Mouse (Mus musculus): ENCODE measurements around the gene Trappc1. TPM values are rescaled to one million over a fixed set of nuclear protein-coding genes. Genes with fewer than 3 reads are reported as not detected.
A peak's percentile ranks its signal among the peaks of the same experiment; 100 is the strongest.

Trappc1 gene
- polyA plus RNA-seq, 1 experiment, result 28.6 TPM

GRCm38 (mm10) chr11:69327157-69327442 is 3.3 kb downstream of the Trappc1 start:
- TF ChIP-seq POLR2A (IDR thresholded peaks at IDR 0.05; ENCODE audit: low read depth, low read length) (no peak), CTCF (IDR thresholded peaks at IDR 0.05; ENCODE audit: extremely low read depth, insufficient read depth, insufficient read length, insufficient replicate concordance) (no peak)
- H3K27me3 ChIP-seq (ENCODE audit: control insufficient read depth, insufficient read depth, low read length), result peaks cover 7% of the 10 kb centered on the region
- H3K4me3 ChIP-seq (ENCODE audit: extremely low read depth, insufficient read depth, insufficient read length), result no peak overlapping the region
- H3K27ac ChIP-seq (ENCODE audit: insufficient read depth, low read length), result no peak overlapping the region
- H3K36me3 ChIP-seq (ENCODE audit: control insufficient read depth, insufficient read depth, low read length), result no peaks in the 10 kb centered on the region
- 43% methylated on average over 9 of the region's 9 CpGs for WGBS
- H3K4me1 ChIP-seq (ENCODE audit: control insufficient read depth, insufficient read depth, insufficient read length), result peaks cover 14% of the 10 kb centered on the region
- no peak for DNase-seq (ENCODE audit: low read depth in 1 of 2, low spot score in 2 of 2)

- TF ChIP-seq POLR2A (IDR thresholded peaks at IDR 0.05; ENCODE audit: low read depth, low read length) (no peak), CTCF (IDR thresholded peaks at IDR 0.05; ENCODE audit: extremely low read depth, insufficient read depth, insufficient read length, insufficient replicate concordance) (no peak)
- Histone ChIP-seq H3K27ac (ENCODE audit: insufficient read depth, low read length) (no peak overlapping the region), H3K4me1 (ENCODE audit: control insufficient read depth, insufficient read depth, insufficient read length) (peaks cover 17% of the 10 kb centered on the region), H3K27me3 (ENCODE audit: control insufficient read depth, insufficient read depth, low read length) (peaks cover 7% of the 10 kb centered on the region), H3K4me3 (ENCODE audit: extremely low read depth, insufficient read depth, insufficient read length) (no peak overlapping the region), H3K36me3 (ENCODE audit: control insufficient read depth, insufficient read depth, low read length) (no peaks in the 10 kb centered on the region)
- no peak for DNase-seq (ENCODE audit: low read depth in 1 of 2, low spot score in 2 of 2)
- 42% methylated on average over 6 of the region's 6 CpGs for WGBS
Observed at GRCm38 (mm10) chr11:69327648-69328047, 3.9 kb downstream of the Trappc1 start.

GRCm38 (mm10) chr11:69328517-69328916 is 4.7 kb downstream of the Trappc1 start:
- H3K4me1 ChIP-seq (ENCODE audit: control insufficient read depth, insufficient read depth, insufficient read length), result peaks cover 17% of the 10 kb centered on the region
- TF ChIP-seq POLR2A (IDR thresholded peaks at IDR 0.05; ENCODE audit: low read depth, low read length), result no peak
- no peak for TF ChIP-seq CTCF (IDR thresholded peaks at IDR 0.05; ENCODE audit: extremely low read depth, insufficient read depth, insufficient read length, insufficient replicate concordance)
- H3K4me3 ChIP-seq (ENCODE audit: extremely low read depth, insufficient read depth, insufficient read length), result no peak overlapping the region
- no peak for DNase-seq (ENCODE audit: low read depth in 1 of 2, low spot score in 2 of 2)
- H3K36me3 ChIP-seq (ENCODE audit: control insufficient read depth, insufficient read depth, low read length), result no peaks in the 10 kb centered on the region
- peaks cover 7% of the 10 kb centered on the region for H3K27me3 ChIP-seq (ENCODE audit: control insufficient read depth, insufficient read depth, low read length)
- H3K27ac ChIP-seq (ENCODE audit: insufficient read depth, low read length), result no peak overlapping the region
- WGBS, result 90% methylated on average over 6 of the region's 6 CpGs

- 88% methylated on average over 6 of the region's 6 CpGs for WGBS
- no peak overlapping the region for H3K4me3 ChIP-seq (ENCODE audit: extremely low read depth, insufficient read depth, insufficient read length)
- TF ChIP-seq POLR2A (IDR thresholded peaks at IDR 0.05; ENCODE audit: low read depth, low read length) (no peak), CTCF (IDR thresholded peaks at IDR 0.05; ENCODE audit: extremely low read depth, insufficient read depth, insufficient read length, insufficient replicate concordance) (no peak)
- no peaks in the 10 kb centered on the region for H3K36me3 ChIP-seq (ENCODE audit: control insufficient read depth, insufficient read depth, low read length)
- H3K27ac ChIP-seq (ENCODE audit: insufficient read depth, low read length), result no peak overlapping the region
- peaks cover 7% of the 10 kb centered on the region for H3K27me3 ChIP-seq (ENCODE audit: control insufficient read depth, insufficient read depth, low read length)
- no peak for DNase-seq (ENCODE audit: low read depth in 1 of 2, low spot score in 2 of 2)
- H3K4me1 ChIP-seq (ENCODE audit: control insufficient read depth, insufficient read depth, insufficient read length), result peaks cover 7% of the 10 kb centered on the region
Observed at GRCm38 (mm10) chr11:69331152-69331551, 7.4 kb downstream of the Trappc1 start.

- whole genome bisulfite sequencing, result 2% methylated on average over 24 of the region's 24 CpGs
- no peak for TF ChIP-seq CTCF (IDR thresholded peaks at IDR 0.05; ENCODE audit: extremely low read depth, insufficient read depth, insufficient read length, insufficient replicate concordance)
- no peak; the same call in 1 of the 2 replicates for TF ChIP-seq POLR2A (IDR thresholded peaks at IDR 0.05; ENCODE audit: low read depth, low read length)
- Histone ChIP-seq H3K36me3 (ENCODE audit: control insufficient read depth, insufficient read depth, low read length) (no peaks in the 10 kb centered on the region), H3K4me3 (ENCODE audit: extremely low read depth, insufficient read depth, insufficient read length) (peak overlapping the region; percentile 75), H3K27ac (ENCODE audit: insufficient read depth, low read length) (peak overlapping the region; percentile 25; the same call in 1 of the 2 replicates), H3K4me1 (ENCODE audit: control insufficient read depth, insufficient read depth, insufficient read length) (peaks cover 2% of the 10 kb centered on the region; the same call in 1 of the 2 replicates), H3K27me3 (ENCODE audit: control insufficient read depth, insufficient read depth, low read length) (no peaks in the 10 kb centered on the region; the same call in 1 of the 2 replicates)
- peak; percentile 36 to 63 for DNase-seq (ENCODE audit: low read depth in 1 of 2, low spot score in 2 of 2)
Observed at GRCm38 (mm10) chr11:69331929-69332405, 8.2 kb downstream of the Trappc1 start.

- Histone ChIP-seq H3K27ac (ENCODE audit: insufficient read depth, low read length) (no peak overlapping the region), H3K36me3 (ENCODE audit: control insufficient read depth, insufficient read depth, low read length) (no peaks in the 10 kb centered on the region), H3K27me3 (ENCODE audit: control insufficient read depth, insufficient read depth, low read length) (no peaks in the 10 kb centered on the region; the same call in 1 of the 2 replicates), H3K4me1 (ENCODE audit: control insufficient read depth, insufficient read depth, insufficient read length) (peaks cover 2% of the 10 kb centered on the region; the same call in 1 of the 2 replicates), H3K4me3 (ENCODE audit: extremely low read depth, insufficient read depth, insufficient read length) (no peak overlapping the region)
- 46% methylated on average over 8 of the region's 8 CpGs for WGBS
- DNase-seq (ENCODE audit: low read depth in 1 of 2, low spot score in 2 of 2), result no peak
- TF ChIP-seq CTCF (IDR thresholded peaks at IDR 0.05; ENCODE audit: extremely low read depth, insufficient read depth, insufficient read length, insufficient replicate concordance) (no peak), POLR2A (IDR thresholded peaks at IDR 0.05; ENCODE audit: low read depth, low read length) (no peak)
Observed at GRCm38 (mm10) chr11:69332713-69333253, 9.0 kb downstream of the Trappc1 start.

- TF ChIP-seq POLR2A (IDR thresholded peaks at IDR 0.05; ENCODE audit: low read depth, low read length) (no peak), CTCF (IDR thresholded peaks at IDR 0.05; ENCODE audit: extremely low read depth, insufficient read depth, insufficient read length, insufficient replicate concordance) (no peak)
- Histone ChIP-seq H3K4me1 (ENCODE audit: control insufficient read depth, insufficient read depth, insufficient read length) (peaks cover 2% of the 10 kb centered on the region; the same call in 1 of the 2 replicates), H3K36me3 (ENCODE audit: control insufficient read depth, insufficient read depth, low read length) (no peaks in the 10 kb centered on the region), H3K27ac (ENCODE audit: insufficient read depth, low read length) (no peak overlapping the region), H3K27me3 (ENCODE audit: control insufficient read depth, insufficient read depth, low read length) (no peaks in the 10 kb centered on the region), H3K4me3 (ENCODE audit: extremely low read depth, insufficient read depth, insufficient read length) (no peak overlapping the region)
- WGBS, result 28% methylated on average over 3 of the region's 3 CpGs
- DNase-seq (ENCODE audit: low read depth in 1 of 2, low spot score in 2 of 2), result no peak
Observed at GRCm38 (mm10) chr11:69333922-69334321, 10.1 kb downstream of the Trappc1 start.
